Mouse (Mus musculus) erythroid progenitor cell, adult 5-6 weeks (primary cell): ENCODE measurements at regions not wholly inside any gene's neighbourhood (a gene's known extent, or its start where the extent isn't known, plus 50 kb on each side); places are given as distances from the start of the nearest gene placed in this dataset.
A peak's percentile ranks its signal among the peaks of the same experiment; 100 is the strongest.

Source experiments
- ATAC-seq: replicated peaks from 2 replicates; pipeline ENCODE4 v1.8.0; 2016; ENCODE audit warnings: moderate number of reproducible peaks, mild to moderate bottlenecking, moderate TSS enrichment, inconsistent platforms; ENCODE audit not compliant: poor library complexity, low FRiP score, severe bottlenecking

DNA sequence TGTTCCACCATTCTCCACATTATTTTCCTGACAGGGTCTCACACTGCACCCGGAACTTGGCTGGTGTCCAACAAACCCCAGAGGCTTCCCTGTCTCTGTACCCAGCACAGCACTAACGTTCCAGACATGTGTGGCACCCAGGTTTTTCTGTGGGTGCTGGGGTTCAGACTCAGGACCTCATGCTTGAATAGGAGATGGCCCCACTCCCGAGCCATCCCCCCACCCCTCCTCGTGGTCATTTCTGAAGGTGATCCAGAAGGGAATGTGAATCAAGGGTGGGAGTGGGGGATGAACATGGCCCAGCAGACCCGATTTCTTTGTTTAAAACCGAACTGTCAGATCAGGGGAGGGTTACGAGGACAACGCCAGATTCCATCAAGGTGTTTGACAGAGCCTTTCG is 245.6 kb downstream of the Tbc1d1 start:
- ATAC-seq, result no peak

DNA sequence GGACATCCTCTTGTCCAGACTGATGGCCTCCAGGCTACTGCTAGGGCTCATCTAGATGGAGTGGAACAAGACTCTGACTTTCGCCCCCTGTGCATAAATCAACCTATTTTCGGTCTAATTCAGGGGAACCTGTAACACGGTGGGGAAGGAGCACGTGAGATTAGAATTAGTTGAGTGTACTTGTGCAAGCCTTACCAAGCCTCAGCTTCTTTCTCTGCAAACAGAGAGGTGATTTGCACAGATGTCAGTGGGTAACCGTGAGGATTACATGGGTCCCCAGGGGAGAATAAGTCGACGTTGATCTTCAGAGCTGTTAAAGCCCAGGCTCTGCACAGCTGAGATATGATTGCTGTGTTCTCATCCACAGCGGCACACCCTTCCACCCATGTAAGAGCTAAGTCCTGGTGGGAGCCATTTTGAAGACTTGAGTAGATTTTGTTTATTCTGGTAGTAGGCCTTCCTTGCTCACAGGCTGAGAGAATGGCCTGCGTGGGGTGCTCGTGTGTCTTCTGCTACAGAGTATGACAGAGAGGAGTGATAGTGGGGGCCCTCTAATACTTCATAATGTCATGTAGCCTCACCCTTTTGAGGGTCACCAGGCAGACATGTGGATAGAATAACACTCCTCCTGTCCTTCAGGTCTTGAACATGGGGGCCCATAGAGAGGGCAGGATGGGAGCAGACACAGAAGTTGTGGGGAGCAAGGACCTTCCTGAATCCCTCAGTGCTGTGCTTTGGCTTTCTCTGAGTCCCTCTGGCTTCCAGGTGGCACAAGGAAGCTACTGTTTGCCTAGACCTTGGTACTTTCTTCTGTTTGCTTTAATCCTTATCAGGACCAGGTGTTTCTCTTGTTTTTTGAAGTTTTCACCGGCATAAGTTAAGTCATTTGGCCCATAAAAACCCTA is 247.2 kb downstream of the Tbc1d1 start:
- ATAC-seq, result no peak

DNA sequence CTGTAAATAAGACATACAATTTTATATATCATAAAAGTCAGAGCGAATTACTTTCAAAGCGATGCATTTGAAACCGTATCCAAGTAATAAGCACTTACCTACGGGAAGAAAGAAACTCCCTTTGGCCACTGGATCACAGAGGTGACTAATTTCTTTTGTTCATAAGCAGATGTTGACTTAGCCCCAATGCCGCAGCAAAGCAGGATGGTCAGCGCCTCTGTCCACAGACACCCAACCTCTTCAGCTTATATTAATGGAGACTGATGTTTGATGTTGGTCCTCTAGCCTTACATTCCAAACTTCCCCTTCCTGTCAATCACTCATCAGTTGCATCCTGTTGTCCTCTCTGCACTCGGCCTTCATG is 247.9 kb downstream of the Tbc1d1 start:
- ATAC-seq, result no peak

GRCm38 (mm10) chr5:64404512-64404911 is 248.4 kb downstream of the Tbc1d1 start:
- ATAC-seq, result no peak

GRCm38 (mm10) chr5:64408938-64409337 is 252.8 kb downstream of the Tbc1d1 start:
- no peak for ATAC-seq

GRCm38 (mm10) chr5:64410621-64411020 is 254.5 kb downstream of the Tbc1d1 start:
- ATAC-seq, result no peak

DNA sequence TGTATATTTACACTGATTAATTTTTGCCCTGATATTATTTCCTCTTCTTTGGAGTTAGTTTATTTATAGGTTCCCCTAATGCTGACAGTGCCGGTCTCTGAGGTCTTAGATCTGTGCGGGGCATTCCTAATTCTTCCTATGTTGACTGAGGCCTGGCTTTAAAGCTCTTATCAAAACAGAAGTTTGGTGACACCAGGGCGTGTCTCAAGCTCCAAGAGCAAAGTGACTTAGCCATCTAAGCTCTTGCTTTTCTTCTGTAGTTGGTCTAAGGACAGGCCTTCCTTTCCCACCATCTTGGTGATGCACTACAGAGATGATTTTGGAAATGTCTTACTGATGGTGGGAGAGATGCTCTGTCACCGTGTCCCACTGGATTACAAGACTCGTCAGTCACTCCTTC is 258.4 kb downstream of the Tbc1d1 start:
- peak; percentile 84 for ATAC-seq

GRCm38 (mm10) chr5:64419395-64419794 is 263.3 kb downstream of the Tbc1d1 start:
- ATAC-seq, result no peak

DNA sequence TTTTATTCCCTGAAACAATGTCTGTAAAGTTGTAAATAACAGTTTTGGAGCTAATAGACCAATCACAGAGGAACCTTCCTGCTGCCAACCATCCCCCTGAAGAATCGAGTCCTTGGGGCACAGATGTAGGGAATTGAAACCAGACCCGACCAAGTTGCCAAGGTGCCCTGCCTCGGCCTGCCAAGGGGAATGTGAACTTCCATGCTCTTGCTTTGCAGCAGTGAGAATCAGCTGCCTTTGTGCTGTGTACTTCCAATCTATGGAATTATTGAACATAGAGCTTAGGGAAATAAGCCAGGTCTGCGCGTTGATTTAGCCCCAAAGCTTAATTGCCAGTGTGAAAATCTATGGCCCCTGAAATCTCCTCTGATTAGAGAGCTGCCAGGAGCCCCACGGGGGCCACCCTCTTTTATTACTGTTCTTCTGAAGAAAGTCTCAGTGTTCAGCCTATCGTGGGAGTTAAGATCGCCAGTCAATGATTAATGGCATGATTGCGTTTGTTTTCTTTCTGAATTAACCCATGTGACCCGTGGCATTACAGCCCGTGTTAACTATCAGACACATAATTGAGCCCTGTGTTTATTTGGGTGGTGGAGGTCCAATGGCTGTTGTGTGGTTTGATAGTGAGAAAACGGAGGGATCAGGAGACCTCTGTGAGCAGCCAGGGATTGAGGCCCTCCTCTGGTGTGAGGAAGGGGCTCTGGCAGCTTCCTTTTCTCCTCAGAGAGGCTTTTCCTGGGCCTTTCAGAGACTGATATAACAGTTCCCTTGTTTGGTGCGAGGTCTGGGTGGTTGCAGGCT is 266.9 kb downstream of the Tbc1d1 start:
- ATAC-seq, result no peak

DNA sequence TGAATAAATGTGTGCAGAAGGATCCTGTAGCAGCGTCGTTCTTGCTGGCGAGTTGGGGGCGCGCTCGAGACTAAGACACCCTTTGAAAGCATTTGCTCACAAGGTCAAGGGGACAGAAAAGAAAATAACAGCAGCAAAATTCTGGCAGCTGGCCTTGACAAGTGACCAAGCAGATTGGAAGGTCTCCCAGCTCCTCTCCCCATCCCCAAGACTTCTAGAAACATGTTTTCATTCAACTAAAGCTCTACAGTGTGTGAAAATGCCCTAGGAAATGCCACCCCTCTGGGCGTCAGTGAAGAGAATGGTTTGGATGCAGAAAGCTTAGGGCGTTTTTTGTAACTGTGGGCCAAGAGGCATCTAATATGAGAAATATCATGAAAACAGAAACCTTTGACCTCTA is 272.7 kb downstream of the Tbc1d1 start:
- ATAC-seq, result no peak

- no peak for ATAC-seq
Observed at GRCm38 (mm10) chr5:64430501-64430900, 274.4 kb downstream of the Tbc1d1 start.

DNA sequence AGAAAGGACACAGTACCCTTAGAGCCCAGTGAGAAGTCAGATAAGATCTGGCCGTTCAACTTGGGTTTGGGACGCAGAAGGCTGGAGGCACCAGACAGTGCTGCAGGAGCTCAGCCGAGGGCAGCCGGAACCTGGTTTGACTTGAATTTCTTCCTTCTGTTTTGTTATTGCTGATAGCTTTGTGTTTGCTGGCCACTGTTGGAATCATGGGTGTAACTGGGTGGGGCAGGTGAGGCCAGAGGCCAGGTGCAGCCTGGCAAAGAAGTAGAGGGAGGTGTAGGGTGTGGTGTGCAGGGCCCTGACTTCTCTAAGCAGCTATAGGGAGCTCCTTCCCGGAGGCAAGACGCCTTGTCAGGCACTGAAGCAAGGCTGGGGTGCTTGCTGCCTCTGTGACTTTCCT is 275.5 kb downstream of the Tbc1d1 start:
- no peak for ATAC-seq

DNA sequence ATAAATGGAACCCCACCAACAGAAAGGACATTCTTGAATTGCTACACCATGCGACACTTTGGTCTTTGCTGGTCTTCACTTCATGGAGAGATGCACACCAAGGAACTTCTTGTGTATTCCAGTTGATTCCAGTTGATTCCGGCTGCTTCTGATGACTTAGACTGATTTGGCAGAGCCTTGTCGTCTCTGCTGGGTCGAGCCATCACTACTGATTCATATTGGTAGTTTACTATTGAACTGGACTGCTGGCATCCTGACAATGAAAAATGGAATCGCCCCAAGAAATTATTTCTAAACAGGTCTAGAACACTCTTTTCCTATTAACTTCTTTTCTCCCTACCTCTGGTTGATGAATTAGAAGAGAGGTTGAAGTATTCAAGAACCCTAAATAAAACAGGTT is 277.7 kb downstream of the Tbc1d1 start:
- no peak for ATAC-seq

- ATAC-seq, result peak; percentile 94
Observed at GRCm38 (mm10) chr5:64435491-64435890, 279.4 kb downstream of the Tbc1d1 start.

- no peak for ATAC-seq
Observed at GRCm38 (mm10) chr5:64435958-64436357, 279.9 kb downstream of the Tbc1d1 start.

GRCm38 (mm10) chr5:64437720-64438119 is 281.6 kb downstream of the Tbc1d1 start:
- ATAC-seq, result no peak

GRCm38 (mm10) chr5:64438446-64439134 is 282.5 kb downstream of the Tbc1d1 start:
- ATAC-seq, result peak; percentile 46

DNA sequence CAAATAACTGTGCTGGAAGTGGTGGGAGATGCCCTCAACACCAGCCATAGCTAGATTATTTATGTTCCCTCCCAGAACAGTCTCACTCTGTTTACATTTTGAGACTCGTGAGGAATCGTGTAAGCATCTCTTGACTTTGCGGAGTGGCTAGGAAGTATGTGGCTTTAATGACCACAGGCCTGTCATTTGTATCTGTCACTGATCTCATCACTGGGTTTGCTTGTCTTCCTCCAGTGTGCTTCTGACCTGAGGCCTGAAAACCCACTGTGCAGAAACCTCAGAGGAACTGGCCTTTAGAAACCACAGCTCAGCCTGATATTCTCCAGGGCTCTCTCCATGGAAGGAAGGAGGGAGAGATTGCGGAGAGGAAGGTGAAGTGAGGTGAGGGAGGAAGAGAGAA is 291.7 kb downstream of the Tbc1d1 start:
- ATAC-seq, result no peak

DNA sequence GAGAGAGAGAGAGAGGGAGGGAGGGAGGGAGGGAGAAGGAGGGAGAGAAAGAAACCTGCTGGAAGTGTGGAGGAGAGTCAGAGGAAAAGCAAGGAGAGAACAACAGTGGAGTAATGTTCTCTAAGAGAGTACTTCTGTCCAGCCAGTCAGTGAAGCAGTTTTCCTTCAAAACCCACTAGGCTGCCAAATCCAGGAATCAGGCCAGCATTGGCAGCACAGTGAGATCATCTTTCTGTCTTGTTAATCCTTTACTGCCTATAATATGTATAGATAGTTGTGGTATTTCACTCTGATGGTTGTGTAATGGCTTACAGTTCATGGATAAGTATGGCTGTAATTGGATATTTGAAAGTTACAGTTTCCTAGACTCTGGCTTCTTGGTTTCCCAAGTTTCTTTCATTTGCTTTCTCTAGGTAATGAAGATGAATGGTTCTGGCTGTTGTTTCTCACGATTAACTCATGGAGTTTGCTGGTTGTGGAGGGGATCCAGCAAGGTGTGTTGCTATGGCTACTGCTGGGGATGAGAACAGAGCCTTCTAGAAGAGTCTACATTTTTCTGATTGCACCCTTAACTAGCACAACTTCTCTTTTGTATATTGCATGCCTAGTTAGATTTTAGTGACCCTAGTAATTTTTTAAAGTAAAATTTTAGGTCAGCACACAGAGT is 296.7 kb downstream of the Tbc1d1 start:
- no peak for ATAC-seq

DNA sequence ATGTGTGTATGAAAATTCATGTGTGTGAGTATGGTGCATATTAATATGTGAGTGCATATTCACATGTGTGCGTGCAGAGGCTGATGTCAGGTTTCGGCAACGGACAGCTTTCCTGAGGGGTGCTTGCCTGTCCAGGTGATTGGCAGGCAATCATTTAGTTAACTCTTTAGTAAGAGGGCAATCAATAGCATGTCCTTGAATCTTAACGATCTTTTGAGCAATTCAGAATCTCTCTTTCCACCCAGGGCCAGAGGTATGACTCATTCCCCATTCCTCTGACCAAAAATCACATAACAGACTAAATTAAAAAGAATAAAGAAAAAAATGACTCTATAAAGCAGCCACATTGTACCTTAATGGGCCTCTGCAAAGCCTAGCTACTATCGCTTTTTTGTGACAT is 303.7 kb downstream of the Tbc1d1 start:
- no peak for ATAC-seq
